Mouse (Mus musculus) liver, adult (tissue): ENCODE data around the gene 5830411N06Rik.

Source experiments
- GATA4 ChIP-seq: IDR thresholded peaks from 2 replicates; pipeline ENCODE4 v1.6.1; 2014; ENCODE audit warnings: mild to moderate bottlenecking, low read length; ENCODE audit not compliant: insufficient replicate concordance

The 5830411N06Rik gene

GRCm38 (mm10) chr7:140320558-140320957 lies 73.5 kb downstream of the 5830411N06Rik start, which contains the start of gene Olfr525:
TSS of gene Olfr525 (plus strand) at chr7:140320858.
- no peak for TF ChIP-seq GATA4

GRCm38 (mm10) chr7:140321135-140321534 lies 74.1 kb downstream of the 5830411N06Rik start:
- no peak for TF ChIP-seq GATA4

- TF ChIP-seq GATA4 = no peak
These were observed 82.8 kb downstream of the 5830411N06Rik start for GRCm38 (mm10) chr7:140329766-140330304.

GRCm38 (mm10) chr7:140333717-140334116 lies 86.6 kb downstream of the 5830411N06Rik start, which contains the start of gene Olfr527:
TSS of gene Olfr527 (plus strand) at chr7:140334017.
- no peak for TF ChIP-seq GATA4
